Mouse (Mus musculus): ENCODE measurements around the gene Cyp2s1.

DNA sequence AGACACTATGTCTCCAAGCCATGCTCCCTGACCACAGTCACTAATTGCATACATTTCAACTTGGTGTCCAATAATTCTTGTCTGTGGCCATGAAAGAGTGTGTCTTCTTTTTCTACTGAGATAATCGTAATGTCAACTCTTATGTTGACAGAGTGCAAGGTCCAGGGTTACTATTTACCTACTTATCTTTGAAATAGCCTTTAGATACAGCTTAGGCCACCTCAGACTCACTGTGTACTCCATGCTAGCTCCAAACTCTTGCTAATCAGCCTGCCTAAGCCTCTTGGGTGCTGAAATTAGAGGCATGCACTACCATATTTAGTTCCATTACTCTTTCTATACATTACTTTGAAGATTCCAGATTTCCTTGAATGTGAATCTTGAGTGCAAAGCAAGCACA lies 17.3 kb downstream of the Cyp2s1 start:
- no peak for TF ChIP-seq POLR2A (IDR thresholded peaks at IDR 0.05; ENCODE audit: borderline replicate concordance, control insufficient read depth, low read depth, low read length)
- TF ChIP-seq CTCF (IDR thresholded peaks at IDR 0.05; ENCODE audit: control insufficient read depth, insufficient read depth, low read length) = no peak

Data from bone marrow, adult 2 months (tissue).